Mouse (Mus musculus) neural tube, embryonic 13.5 days (tissue): Measurements from ENCODE around the gene Prss57. TPM values are rescaled to one million over a fixed set of nuclear protein-coding genes. Genes with fewer than 3 reads are reported as not detected.
"Not testable (repeated sequence)": the region's sequence is repeated elsewhere in the genome, so short reads cannot be mapped to it uniquely, and the experiment has no call there.

Experiments
- ATAC-seq: fragments of 200-750 bp; cut with Nextera tagmentation; 2 replicates; pipeline ENCODE4 v1.8.0; 2017; ENCODE audit warnings: low read depth, mild to moderate bottlenecking, moderate TSS enrichment, moderate library complexity
- H3K27ac ChIP-seq: fragments of 300-500 bp; sonication (generic); replicated peaks from 2 replicates; pipeline ENCODE4 v1.5.1; 2015; ENCODE audit warnings: moderate library complexity, mild to moderate bottlenecking, inconsistent platforms
- H3K27me3 ChIP-seq: fragments of 300-500 bp; sonication (generic); 2 replicates; pipeline ENCODE4 v1.6.1; 2015; ENCODE audit warnings: mild to moderate bottlenecking, inconsistent platforms
- H3K36me3 ChIP-seq: fragments of 300-500 bp; sonication (generic); 2 replicates; pipeline ENCODE4 v1.6.1; 2015; ENCODE audit warnings: mild to moderate bottlenecking, inconsistent platforms
- H3K4me1 ChIP-seq: fragments of 300-500 bp; sonication (generic); replicated peaks from 2 replicates; pipeline ENCODE4 v1.6.1; 2015; ENCODE audit warnings: inconsistent platforms
- H3K4me2 ChIP-seq: fragments of 300-500 bp; sonication (generic); 2 replicates; pipeline ENCODE4 v1.6.1; 2015; ENCODE audit warnings: inconsistent platforms, mild to moderate bottlenecking, moderate library complexity
- H3K4me3 ChIP-seq: fragments of 300-500 bp; sonication (generic); 2 replicates; pipeline ENCODE4 v1.5.1; 2015; ENCODE audit warnings: mild to moderate bottlenecking, inconsistent platforms
- H3K9ac ChIP-seq: fragments of 300-500 bp; sonication (generic); 2 replicates; pipeline ENCODE4 v1.6.1; 2015; ENCODE audit warnings: moderate library complexity, mild to moderate bottlenecking, inconsistent platforms
- H3K9me3 ChIP-seq: fragments of 300-500 bp; sonication (generic); 2 replicates; pipeline ENCODE4 v1.6.1; 2016; ENCODE audit warnings: inconsistent platforms
- WGBS: fragments of 180-500 bp; shearing (Covaris S2); methylation state at CpG from one replicate; pipeline ENCODE4 v1.1.7; 2015; 5-methylcytosine and 5-hydroxymethylcytosine counted together
- polyA plus RNA-seq: library from polyadenylated mRNA; unstranded; fragments of >200 nt; fragmentation: Nextera tagmentation; extraction: Ambion mirVana; gene quantifications from 2 replicates; pipeline ENCODE4 v1.2.1, GENCODE M21; 2015

Prss57 gene
- polyA plus RNA-seq, 1 experiment from 2014 or later: 0.07 TPM

GRCm38 (mm10) chr10:79762875-79763274 lies 27.9 kb downstream of the Prss57 start:
- no peaks in the 10 kb centered on the region for H3K27me3 ChIP-seq
- peaks cover 46% of the 10 kb centered on the region for H3K36me3 ChIP-seq
- peaks cover 31% of the 10 kb centered on the region for H3K4me1 ChIP-seq
- WGBS: 91% methylated on average over 3 of the region's 3 CpGs
- no peak overlapping the region for H3K4me2 ChIP-seq
- H3K4me3 ChIP-seq: no peak overlapping the region
- H3K9ac ChIP-seq: no peak overlapping the region
- H3K27ac ChIP-seq: no peak overlapping the region
- no peaks in the 10 kb centered on the region for H3K9me3 ChIP-seq
- ATAC-seq: no peak

- H3K4me2 ChIP-seq: no peak overlapping the region
- H3K9me3 ChIP-seq: no peaks in the 10 kb centered on the region
- H3K27me3 ChIP-seq: no peaks in the 10 kb centered on the region
- WGBS: 93% methylated on average over 11 of the region's 11 CpGs
- H3K27ac ChIP-seq: no peak overlapping the region
- peaks cover 68% of the 10 kb centered on the region for H3K36me3 ChIP-seq
- ATAC-seq: no peak
- no peak overlapping the region for H3K4me3 ChIP-seq
- H3K9ac ChIP-seq: no peak overlapping the region
- peaks cover 21% of the 10 kb centered on the region for H3K4me1 ChIP-seq
Observed at GRCm38 (mm10) chr10:79760603-79761143, 30.1 kb downstream of the Prss57 start.

GRCm38 (mm10) chr10:79759675-79760074 lies 31.1 kb downstream of the Prss57 start:
- ATAC-seq, H3K27me3 ChIP-seq, H3K4me3 ChIP-seq, H3K9me3 ChIP-seq, H3K27ac ChIP-seq, H3K4me2 ChIP-seq, H3K9ac ChIP-seq: not testable (repeated sequence)
- peaks cover 20% of the 10 kb centered on the region for H3K4me1 ChIP-seq
- H3K36me3 ChIP-seq: peaks cover 69% of the 10 kb centered on the region
- WGBS: 89% methylated on average over 1 of the region's 1 CpGs

- Histone ChIP-seq H3K4me3 (no peak overlapping the region), H3K9me3 (no peaks in the 10 kb centered on the region), H3K36me3 (peaks cover 58% of the 10 kb centered on the region)
Observed at GRCm38 (mm10) chr10:79756660-79757059, 34.1 kb downstream of the Prss57 start.

GRCm38 (mm10) chr10:79755854-79756253 lies 34.9 kb downstream of the Prss57 start:
- WGBS: 87% methylated on average over 3 of the region's 3 CpGs
- Histone ChIP-seq H3K9me3 (no peaks in the 10 kb centered on the region), H3K4me3 (no peak overlapping the region), H3K27ac (no peak overlapping the region), H3K4me1 (peaks cover 10% of the 10 kb centered on the region), H3K4me2 (no peak overlapping the region; the same call in 1 of the 2 replicates), H3K27me3 (no peaks in the 10 kb centered on the region), H3K36me3 (peaks cover 50% of the 10 kb centered on the region), H3K9ac (0 out of 2 replicates have a peak overlapping the region, but pooled peaks have one; percentile 69)
- ATAC-seq: no peak

More at GRCm38 (mm10) chr10:79756660-79757059, 34.1 kb downstream of the Prss57 start:
- 87% methylated on average over 24 of the region's 24 CpGs for WGBS
- Histone ChIP-seq H3K4me1 (peaks cover 10% of the 10 kb centered on the region), H3K27me3 (no peaks in the 10 kb centered on the region), H3K9ac (no peak overlapping the region), H3K27ac (no peak overlapping the region), H3K4me2 (no peak overlapping the region)
- ATAC-seq: no peak

- Histone ChIP-seq H3K9me3 (no peaks in the 10 kb centered on the region), H3K4me2 (peak within 1 kb of the TSS; percentile 70), H3K27me3 (no peaks in the 10 kb centered on the region), H3K9ac (peak within 1 kb of the TSS; percentile 69), H3K4me1 (peaks cover 10% of the 10 kb centered on the region), H3K4me3 (peak within 1 kb of the TSS; percentile 42), H3K27ac (no peak within 1 kb of the TSS), H3K36me3 (peaks cover 41% of the 10 kb centered on the region)
- peak; percentile 84 for ATAC-seq
- WGBS: 2% methylated on average over 36 of the region's 36 CpGs
Observed at GRCm38 (mm10) chr10:79754856-79755516, 35.8 kb downstream of the Prss57 start, which contains the start of gene Fgf22. Fgf22 (plus strand) TSS chr10:79755076.

- 81% methylated on average over 6 of the region's 6 CpGs for WGBS
- H3K9ac ChIP-seq: no peak overlapping the region
- no peak for ATAC-seq
- H3K27me3 ChIP-seq: no peaks in the 10 kb centered on the region
- H3K36me3 ChIP-seq: peaks cover 12% of the 10 kb centered on the region
- no peak overlapping the region for H3K4me3 ChIP-seq
- peaks cover 16% of the 10 kb centered on the region for H3K4me1 ChIP-seq
- H3K27ac ChIP-seq: no peak overlapping the region
- no peak overlapping the region for H3K4me2 ChIP-seq
- no peaks in the 10 kb centered on the region for H3K9me3 ChIP-seq
Observed at GRCm38 (mm10) chr10:79748496-79748895, 42.3 kb downstream of the Prss57 start.

- peaks cover 29% of the 10 kb centered on the region for H3K36me3 ChIP-seq
- peak overlapping the region; percentile 17 for H3K4me3 ChIP-seq
- no peaks in the 10 kb centered on the region for H3K9me3 ChIP-seq
- 0 out of 2 replicates have a peak overlapping the region, but pooled peaks have one; percentile 25 for H3K27ac ChIP-seq
- 26% methylated on average over 6 of the region's 6 CpGs for WGBS
- peak overlapping the region; percentile 79 for H3K4me2 ChIP-seq
- H3K4me1 ChIP-seq: peaks cover 16% of the 10 kb centered on the region
- peak; percentile 64 for ATAC-seq
- H3K9ac ChIP-seq: peak overlapping the region; percentile 53; the same call in 1 of the 2 replicates
- H3K27me3 ChIP-seq: no peaks in the 10 kb centered on the region
Observed at GRCm38 (mm10) chr10:79746774-79747151, 44.0 kb downstream of the Prss57 start.

GRCm38 (mm10) chr10:79745898-79746773 lies 44.6 kb downstream of the Prss57 start, which contains the start of gene Polrmt:
Polrmt (minus strand) TSS chr10:79746581.
- H3K4me1 ChIP-seq: peaks cover 16% of the 10 kb centered on the region
- no peaks in the 10 kb centered on the region for H3K27me3 ChIP-seq
- H3K27ac ChIP-seq: 0 out of 2 replicates have a peak within 1 kb of the TSS, but pooled peaks have one; percentile 25
- no peaks in the 10 kb centered on the region for H3K9me3 ChIP-seq
- peak within 1 kb of the TSS; percentile 79 for H3K4me2 ChIP-seq
- WGBS: 4% methylated on average over 38 of the region's 38 CpGs
- peak within 1 kb of the TSS; percentile 53 for H3K4me3 ChIP-seq
- peak within 1 kb of the TSS; percentile 66 for H3K9ac ChIP-seq
- peaks cover 35% of the 10 kb centered on the region for H3K36me3 ChIP-seq
- peak; percentile 95 for ATAC-seq

GRCm38 (mm10) chr10:79745411-79745810 lies 45.4 kb downstream of the Prss57 start:
- H3K9me3 ChIP-seq: no peaks in the 10 kb centered on the region
- H3K9ac ChIP-seq: peak overlapping the region; percentile 66; the same call in 1 of the 2 replicates
- no peak overlapping the region for H3K27ac ChIP-seq
- 94% methylated on average over 3 of the region's 3 CpGs for WGBS
- H3K27me3 ChIP-seq: no peaks in the 10 kb centered on the region
- H3K4me3 ChIP-seq: peak overlapping the region; percentile 53
- no peak for ATAC-seq
- peaks cover 43% of the 10 kb centered on the region for H3K36me3 ChIP-seq
- peak overlapping the region; percentile 79 for H3K4me2 ChIP-seq
- H3K4me1 ChIP-seq: peaks cover 16% of the 10 kb centered on the region

GRCm38 (mm10) chr10:79743650-79744365 lies 47.0 kb downstream of the Prss57 start:
- Histone ChIP-seq H3K4me3 (no peak overlapping the region), H3K9me3 (peaks cover 15% of the 10 kb centered on the region; the same call in 1 of the 2 replicates), H3K27ac (no peak overlapping the region), H3K27me3 (no peaks in the 10 kb centered on the region), H3K4me2 (no peak overlapping the region), H3K4me1 (peaks cover 16% of the 10 kb centered on the region), H3K9ac (no peak overlapping the region), H3K36me3 (peaks cover 59% of the 10 kb centered on the region)
- WGBS: 95% methylated on average over 15 of the region's 15 CpGs
- ATAC-seq: no peak
